Mouse (Mus musculus) neutrophil, adult 5-6 weeks (primary cell): ENCODE data around the gene Gosr2. TPM values are rescaled to one million over a fixed set of nuclear protein-coding genes. Genes with fewer than 3 reads are reported as not detected.

Source experiments
- ATAC-seq: fragments of 151-379, 151-347 bp; 2 replicates; pipeline ENCODE4 v1.8.0; 2017; ENCODE audit warnings: mild to moderate bottlenecking, moderate TSS enrichment; ENCODE audit not compliant: insufficient number of reproducible peaks, poor library complexity, low FRiP score, severe bottlenecking; ENCODE audit errors: extremely low read depth
- total RNA-seq: library from RNA; stranded (forward); fragments of 200-1000 nt; gene quantifications from 2 replicates; pipeline ENCODE4 v1.2.3, GENCODE M21; 2017

Gosr2 gene
- 43.5 and 51.4 TPM in 2 replicates for total RNA-seq

DNA sequence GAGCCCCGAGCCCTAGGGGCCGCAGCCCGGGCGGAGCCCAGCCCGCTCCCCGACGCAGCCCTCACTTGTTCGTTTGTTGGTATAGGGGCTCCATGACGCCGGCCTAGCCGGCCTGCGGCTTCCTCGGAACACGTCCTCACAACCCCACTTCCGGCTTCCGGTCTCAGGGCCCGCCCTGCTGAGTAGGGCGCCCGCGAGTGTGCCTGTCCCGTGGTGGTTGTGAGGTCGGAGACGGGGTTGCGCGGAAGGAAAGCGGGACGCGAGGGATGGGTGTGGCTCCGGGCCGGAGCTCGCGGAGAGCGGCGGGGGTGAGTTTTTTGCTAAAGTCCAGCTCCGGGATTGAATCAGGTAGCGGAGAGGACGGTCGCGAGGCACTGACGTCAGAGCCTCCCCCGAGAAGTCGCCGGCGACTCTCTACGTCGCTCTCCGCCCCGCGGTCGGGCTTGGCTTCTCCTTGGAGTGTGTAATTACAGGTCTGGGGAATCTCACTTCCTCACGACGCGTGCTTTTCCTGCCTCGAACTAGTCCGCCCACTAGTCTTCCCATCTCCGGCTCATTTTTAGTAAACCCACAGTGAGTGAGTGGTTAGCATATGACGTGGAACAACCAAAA lies at the start of gene Gosr2:
TSS of gene Gosr2 (minus strand) at position 334 of the 612 bp plus-strand sequence.
- ATAC-seq = peak; percentile 89

DNA sequence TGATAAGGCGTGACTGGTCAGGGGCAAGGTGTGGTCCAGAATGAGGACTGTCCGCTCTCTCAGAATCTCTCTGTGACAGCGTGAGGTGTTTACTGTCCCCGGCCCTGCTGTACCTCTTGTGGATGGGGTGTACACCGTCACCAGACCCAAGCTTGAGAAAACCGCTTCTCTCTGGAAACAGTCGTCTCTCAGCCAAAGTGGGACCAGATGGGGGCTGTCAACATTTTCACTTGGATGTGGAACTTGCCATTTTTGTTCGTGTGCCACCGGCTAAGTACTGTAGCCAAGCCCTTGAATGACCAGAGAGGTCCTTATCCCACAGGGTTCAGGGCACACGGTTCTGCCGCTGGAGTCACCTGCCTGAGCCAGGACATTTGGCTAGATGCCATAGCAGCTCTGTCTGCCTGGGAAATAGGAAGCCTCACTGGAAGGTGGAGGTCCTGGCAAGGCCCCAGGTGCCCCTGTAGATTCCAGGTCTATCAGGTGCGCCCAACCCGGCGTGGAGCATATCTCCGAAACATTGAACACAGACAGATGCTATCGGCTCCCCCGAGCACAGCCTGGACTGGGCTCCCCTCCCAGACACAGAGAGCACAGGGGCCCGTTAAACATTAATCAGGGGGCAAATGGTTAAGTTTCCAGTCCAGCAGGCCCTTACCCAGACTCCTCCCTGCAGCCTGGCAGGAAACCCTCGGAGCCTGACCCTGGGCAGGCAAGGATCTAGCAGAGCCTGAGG lies 37.5 kb upstream of the Gosr2 start:
- no peak for ATAC-seq

DNA sequence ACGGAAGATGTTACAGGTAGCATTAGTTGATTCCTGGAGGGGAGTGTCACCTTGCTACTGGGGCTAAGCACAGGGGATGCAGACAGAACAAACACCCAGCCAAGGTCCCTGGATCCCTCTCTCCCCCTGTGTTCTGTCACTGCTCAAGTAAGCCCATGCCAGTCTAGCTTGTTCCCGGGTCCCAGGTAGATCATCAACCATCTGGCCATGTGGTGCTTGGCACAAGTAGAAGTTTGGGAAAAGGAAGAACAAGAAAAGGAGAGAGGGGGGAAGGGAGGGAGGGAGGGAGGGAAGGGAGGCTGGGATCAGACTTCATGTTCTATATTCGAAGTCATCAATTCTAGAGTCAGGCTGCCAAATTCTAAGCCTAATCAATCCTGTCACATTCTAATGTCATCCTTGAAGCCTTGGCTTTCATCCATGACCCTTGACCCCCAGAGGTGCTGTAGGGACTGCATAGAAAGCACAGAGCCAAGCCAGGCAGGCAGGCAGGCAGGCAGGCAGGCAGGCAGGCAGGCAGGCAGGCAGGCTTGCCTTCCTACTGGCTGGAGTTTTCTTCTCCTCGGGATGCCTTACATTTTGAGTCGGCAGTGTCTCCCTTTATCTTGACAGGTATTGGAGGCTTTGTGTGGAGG lies 36.8 kb upstream of the Gosr2 start:
- ATAC-seq = no peak

DNA sequence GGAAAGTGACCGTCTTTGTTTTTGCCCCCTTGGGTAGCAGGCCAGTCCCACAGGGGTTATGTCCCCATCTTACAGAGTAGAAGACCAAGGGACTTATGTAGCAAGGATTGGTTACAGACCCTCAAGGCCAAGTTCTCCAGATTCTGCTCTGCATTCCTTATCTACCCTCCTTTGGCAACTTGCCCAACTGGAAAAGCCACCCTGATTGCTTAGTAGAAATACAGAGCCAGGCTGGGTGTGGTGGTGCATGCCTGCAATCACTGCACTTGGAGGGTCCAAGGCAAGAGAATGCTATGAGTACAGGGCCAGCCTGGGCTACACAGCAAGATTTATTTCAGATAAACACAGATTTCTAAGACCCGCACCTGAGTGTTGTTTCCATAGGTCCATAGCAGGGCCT lies 36.3 kb upstream of the Gosr2 start:
- no peak for ATAC-seq

DNA sequence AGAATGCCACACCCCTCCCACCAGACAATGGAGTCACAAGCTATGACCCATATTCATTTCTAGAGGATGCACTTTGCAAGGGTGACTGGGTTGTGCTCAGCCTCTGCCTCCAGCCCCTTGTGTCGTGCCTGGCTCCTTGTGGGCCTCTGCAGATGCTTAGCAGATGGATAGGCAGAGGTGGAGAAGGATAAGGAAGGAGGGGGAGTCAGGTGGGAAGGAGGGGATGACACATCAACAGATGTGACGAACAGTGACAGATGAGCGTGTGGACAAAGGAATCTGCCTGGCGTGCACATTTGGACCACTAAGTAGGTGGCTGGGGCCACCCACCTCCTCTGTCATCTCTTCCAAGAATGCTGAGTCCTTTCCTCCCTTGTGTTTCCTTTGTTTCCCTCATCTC lies 35.4 kb upstream of the Gosr2 start:
- ATAC-seq = no peak

DNA sequence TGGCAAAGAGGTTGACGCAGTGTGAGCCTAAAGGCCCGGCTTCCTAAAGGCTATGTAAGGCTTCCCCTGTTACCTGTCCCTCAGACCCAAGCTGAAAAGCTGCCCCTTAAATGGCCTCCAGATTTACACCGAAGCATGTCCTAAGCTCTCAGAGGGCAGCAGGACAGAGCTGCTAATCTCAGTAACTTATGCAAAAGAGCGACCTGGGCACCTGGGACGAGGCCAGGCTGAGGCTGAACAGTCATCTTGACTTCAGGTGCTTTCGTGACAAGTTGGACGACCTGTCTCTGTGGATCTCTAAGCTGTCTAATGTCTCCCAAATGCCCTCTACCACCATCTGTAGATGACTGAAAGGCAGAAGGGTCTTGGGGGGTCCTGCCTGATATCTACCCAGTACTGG lies 34.6 kb upstream of the Gosr2 start:
- ATAC-seq = no peak

DNA sequence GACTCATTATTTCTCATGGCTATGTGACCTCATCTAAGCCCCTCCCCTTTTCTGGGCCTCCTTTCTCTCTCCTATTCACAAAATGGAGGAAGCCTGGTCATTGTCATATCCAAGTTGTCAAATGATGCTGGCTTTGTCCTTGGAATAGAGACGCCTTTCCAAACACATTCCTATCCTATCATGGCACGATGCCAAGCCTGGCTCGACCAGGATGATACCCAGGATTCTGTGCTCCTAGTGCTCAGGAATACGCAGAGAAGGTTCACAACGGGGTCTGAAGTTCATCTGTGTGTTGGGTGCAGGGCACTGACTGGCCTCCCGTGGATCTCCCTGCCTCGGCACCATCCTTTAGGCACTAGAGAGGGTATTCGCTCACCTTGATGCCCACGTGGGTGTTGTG lies 33.9 kb upstream of the Gosr2 start:
- ATAC-seq = no peak

DNA sequence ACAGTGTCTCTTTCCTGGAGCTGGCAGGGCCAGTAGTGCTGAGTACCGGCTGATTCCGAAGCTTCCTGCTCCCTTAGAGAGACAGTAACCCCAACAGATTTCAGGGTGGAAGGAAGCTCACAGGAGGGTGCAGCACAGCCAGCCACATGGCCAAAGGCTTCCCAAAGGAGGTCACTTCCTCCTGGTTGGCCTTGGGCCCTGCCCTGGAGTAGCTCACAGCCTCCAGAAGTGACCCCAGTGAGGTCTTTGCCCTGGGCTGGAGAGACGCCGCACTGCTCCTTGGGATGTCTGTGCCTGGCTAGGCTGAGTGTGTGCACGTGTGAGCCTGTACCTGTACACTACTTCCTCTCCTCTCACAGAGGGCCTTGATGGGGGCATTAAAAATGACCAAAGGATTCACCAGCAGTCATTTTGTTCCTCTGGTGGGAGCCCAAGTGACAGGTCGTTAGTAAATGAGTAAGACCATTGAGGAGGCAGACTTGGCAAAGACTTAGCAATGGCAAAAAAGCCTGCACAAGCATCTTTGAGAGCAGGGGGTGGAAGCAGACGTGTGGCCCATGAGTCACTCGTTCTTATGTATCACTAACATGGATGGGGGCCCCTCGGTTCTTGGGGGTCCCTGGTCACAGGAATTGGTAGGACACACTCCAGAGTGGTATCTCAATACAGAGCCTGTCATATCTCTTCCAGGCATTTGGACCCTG lies 31.7 kb upstream of the Gosr2 start:
- no peak for ATAC-seq

DNA sequence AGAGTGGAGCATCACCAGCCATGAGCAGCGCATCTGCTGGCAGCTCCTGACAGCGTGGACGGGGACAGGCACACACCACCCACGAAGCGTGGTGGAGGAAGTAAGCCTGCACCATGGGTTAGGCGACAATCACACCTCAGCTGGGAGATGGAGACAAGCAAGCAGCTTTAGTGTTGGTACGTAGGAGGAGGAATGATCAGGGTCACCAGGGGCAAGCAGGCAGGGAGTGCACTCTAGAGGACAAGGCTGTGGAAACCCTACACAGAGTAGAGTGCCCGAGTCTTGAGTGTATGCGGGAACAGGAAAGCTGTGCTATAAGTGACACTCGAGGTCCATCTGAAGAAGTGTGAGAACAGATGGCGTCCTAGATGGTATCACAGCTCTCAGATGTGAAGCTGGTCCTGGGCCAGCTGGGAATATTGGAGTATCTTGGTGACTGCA lies 26.7 kb upstream of the Gosr2 start:
- no peak for ATAC-seq

DNA sequence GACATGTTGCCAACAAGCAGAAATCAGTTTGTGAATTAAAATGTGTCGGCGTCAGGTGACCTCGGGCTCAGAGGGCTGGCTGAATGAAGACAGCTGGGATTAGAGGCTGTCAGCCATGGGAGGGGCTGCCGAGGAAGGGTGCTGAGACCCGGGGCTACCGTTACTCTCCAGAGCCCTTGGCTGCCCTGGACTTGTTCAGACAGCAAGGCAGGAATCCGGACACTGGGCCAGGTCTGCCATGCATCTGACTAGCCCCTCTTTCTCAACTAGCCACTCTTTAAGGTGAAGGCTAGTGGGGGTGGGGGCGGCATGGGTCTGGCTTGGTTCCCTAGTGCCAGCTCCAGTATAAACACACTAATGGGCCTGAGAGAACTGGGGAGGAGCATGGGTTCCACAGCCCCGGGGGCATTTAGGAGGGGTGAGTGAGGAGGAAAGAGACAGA lies 24.4 kb upstream of the Gosr2 start:
- ATAC-seq = no peak

DNA sequence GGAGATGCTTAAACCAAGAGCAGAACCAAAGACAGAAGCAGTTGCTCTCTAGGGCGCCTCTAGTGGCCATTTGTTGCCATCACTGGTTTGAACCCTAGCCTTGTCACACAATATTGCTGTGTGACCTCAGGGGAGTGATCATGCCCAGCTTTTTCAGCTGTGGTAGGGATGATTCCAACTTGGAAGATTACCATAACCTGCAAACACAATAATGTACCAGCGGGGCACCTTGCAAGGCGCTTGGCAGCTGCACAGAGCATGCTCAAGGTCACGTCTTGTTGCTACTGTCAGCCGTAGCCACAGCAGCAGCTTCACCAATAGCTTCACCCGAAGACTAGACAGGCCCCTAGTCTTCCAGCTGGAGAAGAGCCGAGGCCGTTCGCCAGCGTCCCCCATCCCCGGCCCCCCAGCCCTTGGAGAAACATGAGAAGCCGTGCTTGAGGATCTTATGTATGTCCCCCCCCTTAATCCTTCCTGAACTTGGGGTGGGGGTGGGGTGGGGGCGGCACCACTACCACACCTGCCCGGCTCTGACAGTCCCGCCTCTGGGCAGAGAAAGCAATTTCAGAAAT lies 23.9 kb upstream of the Gosr2 start:
- no peak for ATAC-seq

DNA sequence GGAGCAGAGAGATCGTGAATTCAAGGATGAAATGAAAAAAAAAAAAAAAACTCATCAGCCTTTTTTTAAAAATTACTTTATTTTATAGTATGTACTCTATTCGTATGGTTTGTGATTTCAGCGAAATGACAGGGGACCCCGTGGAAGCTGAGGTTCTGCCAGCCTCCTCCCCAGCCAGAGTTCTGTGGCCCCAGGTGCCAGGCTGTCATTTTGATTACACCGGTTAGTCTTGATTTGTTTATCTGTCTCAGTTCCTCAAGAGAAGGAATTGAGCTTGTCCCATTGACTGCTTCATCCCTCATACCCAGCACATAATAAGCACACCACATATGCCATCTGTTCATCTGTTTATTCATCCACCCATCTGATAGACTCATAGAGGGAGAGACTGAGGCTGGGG lies 21.7 kb upstream of the Gosr2 start:
- no peak for ATAC-seq

DNA sequence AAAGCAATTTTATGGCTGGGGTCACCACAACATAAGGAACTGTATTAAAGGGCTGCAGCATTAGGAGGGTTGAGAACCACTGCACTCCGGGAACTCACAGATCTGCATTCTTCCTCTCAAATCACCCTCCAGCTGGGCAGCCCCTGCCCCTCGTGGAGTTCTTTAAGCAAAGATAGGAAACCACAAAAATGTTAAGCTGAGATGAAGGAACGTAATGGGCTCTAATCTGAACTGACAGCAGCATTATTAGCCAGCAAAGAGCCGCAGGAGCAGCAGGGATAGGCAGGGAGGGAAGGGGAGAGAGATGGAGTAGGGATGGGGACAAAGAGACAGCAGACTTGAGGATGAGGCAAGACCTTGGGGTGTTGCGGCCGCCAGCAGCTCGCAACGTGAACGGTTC lies 19.3 kb upstream of the Gosr2 start:
- ATAC-seq = no peak

DNA sequence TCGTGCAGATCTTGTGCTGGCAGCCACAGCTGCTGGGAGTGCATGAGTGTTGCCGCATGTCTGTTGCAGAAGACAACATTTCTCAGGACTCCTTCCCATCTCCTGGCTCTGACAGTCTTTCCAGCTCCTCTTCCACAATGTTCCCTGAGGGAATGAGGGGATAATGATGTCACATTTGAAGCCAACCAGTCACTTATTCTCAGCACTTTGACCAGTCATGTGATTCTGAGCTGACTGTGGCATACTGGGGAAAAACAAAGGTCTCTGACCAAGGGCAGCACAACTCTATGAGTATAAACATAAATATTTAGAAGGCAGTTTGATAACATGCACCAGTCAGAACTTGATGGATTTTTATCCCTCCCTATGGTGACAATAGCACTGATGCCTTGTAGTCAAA lies 16.4 kb upstream of the Gosr2 start:
- no peak for ATAC-seq

DNA sequence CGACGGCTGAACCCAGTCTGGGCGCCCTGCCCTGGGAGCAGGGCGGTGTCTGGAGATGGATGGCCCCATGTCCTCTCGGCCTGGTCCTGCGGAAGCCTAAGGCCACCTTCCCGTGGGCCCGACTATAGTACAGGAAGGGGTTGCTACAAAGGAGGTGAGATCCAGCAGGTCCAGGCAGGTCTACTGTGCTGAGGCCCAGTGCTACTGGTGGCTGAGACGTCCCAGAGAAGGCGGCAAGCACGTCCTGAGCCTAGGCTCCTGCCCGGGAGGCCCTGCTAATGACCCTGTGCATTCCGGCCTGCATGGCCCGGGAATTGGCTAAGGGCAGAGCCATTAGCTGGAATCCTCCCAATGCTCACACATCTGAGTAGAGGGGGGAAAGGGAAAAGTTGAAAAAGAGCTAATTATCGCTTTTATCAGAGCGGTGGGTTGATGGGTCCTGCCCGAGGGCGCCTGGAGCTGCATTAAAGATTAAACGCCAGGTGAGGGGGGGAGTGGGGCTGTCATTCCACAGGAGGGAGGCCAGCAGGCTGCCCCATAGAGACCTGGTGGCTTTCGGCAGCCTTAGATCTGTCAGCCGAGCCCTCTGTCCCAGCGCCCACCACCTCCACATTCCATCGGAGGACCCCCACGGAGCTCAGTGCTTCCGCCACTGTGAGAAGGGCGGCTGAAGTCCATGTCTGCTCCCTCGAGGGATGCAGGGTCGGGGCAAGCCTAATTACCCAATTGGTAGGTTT lies 14.3 kb upstream of the Gosr2 start:
- ATAC-seq = no peak

DNA sequence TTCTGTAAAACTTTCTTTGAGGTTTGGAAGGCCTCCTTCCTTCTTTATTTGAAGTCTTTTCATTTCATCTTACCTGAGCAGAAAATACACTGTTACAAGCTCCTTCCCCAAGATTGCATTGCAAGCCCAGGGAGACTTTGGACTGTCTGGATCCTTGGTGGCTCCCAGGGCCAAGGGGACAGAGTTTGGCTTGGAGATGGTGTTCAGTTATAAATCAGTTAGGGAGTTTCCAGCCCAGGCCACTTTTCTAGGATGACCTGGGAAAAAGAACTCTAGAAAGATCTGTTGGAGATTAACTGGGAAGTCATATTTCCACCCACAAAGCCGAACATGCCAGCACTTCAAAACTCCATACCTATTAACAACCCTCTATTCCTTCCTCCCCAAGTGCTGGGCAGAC lies 12.3 kb upstream of the Gosr2 start:
- ATAC-seq = no peak

DNA sequence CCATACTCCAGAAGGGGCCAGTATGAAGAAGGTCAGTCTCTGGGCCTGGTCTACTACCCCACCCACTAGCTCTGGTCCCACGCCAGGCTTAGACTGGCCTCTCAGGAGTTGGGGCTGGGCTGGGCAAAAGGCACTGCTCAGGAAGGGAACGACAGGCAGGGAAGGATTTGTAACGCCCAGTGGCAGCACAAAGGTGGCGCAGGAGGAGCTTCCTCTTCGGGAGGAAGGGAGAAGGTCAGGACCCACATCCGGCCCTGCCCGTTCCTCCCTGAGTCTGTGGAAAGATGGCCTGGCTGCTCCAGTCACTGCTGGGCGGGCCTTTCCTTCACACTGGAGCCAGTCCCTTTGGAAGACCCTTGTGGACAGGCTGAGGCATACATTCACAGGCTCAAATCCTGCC lies 9.3 kb upstream of the Gosr2 start:
- ATAC-seq = no peak

DNA sequence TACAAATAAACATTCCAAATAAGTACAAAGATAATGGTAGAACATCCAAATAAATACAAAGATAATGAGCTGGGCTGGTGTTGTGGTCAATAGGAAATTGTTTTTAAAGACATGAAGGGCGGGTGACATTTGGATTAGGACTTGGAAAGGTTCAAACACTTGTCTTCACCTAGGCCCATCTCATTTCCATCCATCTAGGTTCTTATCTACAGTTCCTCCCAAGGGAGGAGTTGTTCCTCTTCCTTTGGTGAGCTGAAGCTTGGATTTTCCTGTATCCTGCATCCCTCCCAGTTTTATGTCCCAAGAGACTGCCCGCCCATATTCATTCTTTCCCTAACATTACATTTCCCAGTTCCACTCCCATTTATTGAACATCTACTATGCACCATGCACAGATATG lies 528 bp upstream of the Gosr2 start:
- no peak for ATAC-seq
